Mouse (Mus musculus): ENCODE results near the gene Fam135a. TPM values are rescaled to one million over a fixed set of nuclear protein-coding genes. Genes with fewer than 3 reads are reported as not detected.

Fam135a gene
- polyA plus RNA-seq, 1 experiment from 2014 or later, result 17.6 TPM

- no peak for ATAC-seq (ENCODE audit: low FRiP score, low TSS enrichment)
- 87% methylated on average over 8 of the region's 8 CpGs for WGBS
- no peaks in the 10 kb centered on the region for H3K36me3 ChIP-seq (ENCODE audit: control insufficient read depth, insufficient read depth, low read length)
- no peak for TF ChIP-seq CTCF (IDR thresholded peaks at IDR 0.05; ENCODE audit: low read depth)
- TF ChIP-seq EP300 (optimal IDR thresholded peaks at IDR 0.05), result no peak
- H3K9ac ChIP-seq (ENCODE audit: low read length), result no peak overlapping the region
- H3K27ac ChIP-seq (replicated peaks), result no peak overlapping the region
- H3K27me3 ChIP-seq (ENCODE audit: control insufficient read depth, insufficient read depth, low read length), result no peaks in the 10 kb centered on the region
- no peak overlapping the region for H3K4me3 ChIP-seq (ENCODE audit: low read depth, low read length)
- no peaks in the 10 kb centered on the region for H3K4me1 ChIP-seq (replicated peaks; ENCODE audit: control insufficient read depth, insufficient read depth)
- H3K9me3 ChIP-seq (ENCODE audit: control insufficient read depth, low read length), result no peaks in the 10 kb centered on the region
- DNase-seq (ENCODE audit: low spot score), result no peak
- no peak overlapping the region for H3K4me2 ChIP-seq (replicated peaks; ENCODE audit: low read depth)
Observed at GRCm38 (mm10) chr1:24007621-24008020, 92.5 kb downstream of the Fam135a start.

GRCm38 (mm10) chr1:24005070-24005804 lies 94.9 kb downstream of the Fam135a start, which contains the start of gene Sdhaf4:
Sdhaf4 (minus strand) TSS chr1:24005656.
- ATAC-seq (ENCODE audit: low FRiP score, low TSS enrichment), result peak; percentile 96
- peak; percentile 91 for DNase-seq (ENCODE audit: low spot score)
- peak within 1 kb of the TSS; percentile 62 for H3K4me2 ChIP-seq (replicated peaks; ENCODE audit: low read depth)
- no peaks in the 10 kb centered on the region for H3K9me3 ChIP-seq (ENCODE audit: control insufficient read depth, low read length)
- H3K36me3 ChIP-seq (ENCODE audit: control insufficient read depth, insufficient read depth, low read length), result no peaks in the 10 kb centered on the region
- no peaks in the 10 kb centered on the region for H3K27me3 ChIP-seq (ENCODE audit: control insufficient read depth, insufficient read depth, low read length)
- H3K27ac ChIP-seq (replicated peaks), result peak within 1 kb of the TSS; percentile 84
- H3K4me1 ChIP-seq (replicated peaks; ENCODE audit: control insufficient read depth, insufficient read depth), result no peaks in the 10 kb centered on the region
- WGBS, result under 1% methylated on average over 47 of the region's 47 CpGs
- H3K4me3 ChIP-seq (ENCODE audit: low read depth, low read length), result peak within 1 kb of the TSS; percentile 78
- peak within 1 kb of the TSS; percentile 82 for H3K9ac ChIP-seq (ENCODE audit: low read length)
- TF ChIP-seq CTCF (IDR thresholded peaks at IDR 0.05; ENCODE audit: low read depth), result no peak
- TF ChIP-seq EP300 (optimal IDR thresholded peaks at IDR 0.05), result no peak

GRCm38 (mm10) chr1:23999318-23999717 lies 100.8 kb downstream of the Fam135a start:
- Histone ChIP-seq H3K9ac (ENCODE audit: low read length) (no peak overlapping the region), H3K27ac (replicated peaks) (no peak overlapping the region), H3K9me3 (ENCODE audit: control insufficient read depth, low read length) (no peaks in the 10 kb centered on the region), H3K4me3 (ENCODE audit: low read depth, low read length) (no peak overlapping the region), H3K36me3 (ENCODE audit: control insufficient read depth, insufficient read depth, low read length) (no peaks in the 10 kb centered on the region; the same call in 1 of the 2 replicates), H3K27me3 (ENCODE audit: control insufficient read depth, insufficient read depth, low read length) (no peaks in the 10 kb centered on the region), H3K4me1 (replicated peaks; ENCODE audit: control insufficient read depth, insufficient read depth) (no peaks in the 10 kb centered on the region), H3K4me2 (replicated peaks; ENCODE audit: low read depth) (no peak overlapping the region)
- no peak for DNase-seq (ENCODE audit: low spot score)
- TF ChIP-seq CTCF (IDR thresholded peaks at IDR 0.05; ENCODE audit: low read depth) (no peak), EP300 (optimal IDR thresholded peaks at IDR 0.05) (no peak)
- no peak for ATAC-seq (ENCODE audit: low FRiP score, low TSS enrichment)
- WGBS, result 94% methylated on average over 5 of the region's 5 CpGs

- H3K9ac ChIP-seq (ENCODE audit: low read length), result no peak overlapping the region
- TF ChIP-seq EP300 (optimal IDR thresholded peaks at IDR 0.05) (no peak), CTCF (IDR thresholded peaks at IDR 0.05; ENCODE audit: low read depth) (no peak)
- ATAC-seq (ENCODE audit: low FRiP score, low TSS enrichment) (no peak), DNase-seq (ENCODE audit: low spot score) (no peak)
- H3K27me3 ChIP-seq (ENCODE audit: control insufficient read depth, insufficient read depth, low read length), result no peaks in the 10 kb centered on the region
- H3K4me2 ChIP-seq (replicated peaks; ENCODE audit: low read depth), result no peak overlapping the region
- no peak overlapping the region for H3K4me3 ChIP-seq (ENCODE audit: low read depth, low read length)
- H3K4me1 ChIP-seq (replicated peaks; ENCODE audit: control insufficient read depth, insufficient read depth), result no peaks in the 10 kb centered on the region
- no peaks in the 10 kb centered on the region; the same call in 1 of the 2 replicates for H3K36me3 ChIP-seq (ENCODE audit: control insufficient read depth, insufficient read depth, low read length)
- H3K9me3 ChIP-seq (ENCODE audit: control insufficient read depth, low read length), result no peaks in the 10 kb centered on the region
- H3K27ac ChIP-seq (replicated peaks), result no peak overlapping the region
- WGBS, result 95% methylated on average over 7 of the region's 7 CpGs
Observed at GRCm38 (mm10) chr1:23998866-23999265, 101.3 kb downstream of the Fam135a start.

- no peak overlapping the region for H3K4me3 ChIP-seq (ENCODE audit: low read depth, low read length)
- H3K36me3 ChIP-seq (ENCODE audit: control insufficient read depth, insufficient read depth, low read length), result no peaks in the 10 kb centered on the region; the same call in 1 of the 2 replicates
- no peak overlapping the region for H3K9ac ChIP-seq (ENCODE audit: low read length)
- H3K27ac ChIP-seq (replicated peaks), result no peak overlapping the region
- no peaks in the 10 kb centered on the region for H3K27me3 ChIP-seq (ENCODE audit: control insufficient read depth, insufficient read depth, low read length)
- DNase-seq (ENCODE audit: low spot score), result no peak
- TF ChIP-seq EP300 (optimal IDR thresholded peaks at IDR 0.05) (no peak), CTCF (IDR thresholded peaks at IDR 0.05; ENCODE audit: low read depth) (no peak)
- H3K9me3 ChIP-seq (ENCODE audit: control insufficient read depth, low read length), result no peaks in the 10 kb centered on the region
- no peaks in the 10 kb centered on the region for H3K4me1 ChIP-seq (replicated peaks; ENCODE audit: control insufficient read depth, insufficient read depth)
- no peak for ATAC-seq (ENCODE audit: low FRiP score, low TSS enrichment)
- no peak overlapping the region for H3K4me2 ChIP-seq (replicated peaks; ENCODE audit: low read depth)
- WGBS, result 93% methylated on average over 7 of the region's 7 CpGs
Observed at GRCm38 (mm10) chr1:23998120-23998810, 101.9 kb downstream of the Fam135a start.

GRCm38 (mm10) chr1:23997493-23997892 lies 102.6 kb downstream of the Fam135a start:
- Histone ChIP-seq H3K4me1 (replicated peaks; ENCODE audit: control insufficient read depth, insufficient read depth) (no peaks in the 10 kb centered on the region), H3K4me3 (ENCODE audit: low read depth, low read length) (no peak overlapping the region), H3K27me3 (ENCODE audit: control insufficient read depth, insufficient read depth, low read length) (no peaks in the 10 kb centered on the region), H3K4me2 (replicated peaks; ENCODE audit: low read depth) (no peak overlapping the region), H3K27ac (replicated peaks) (no peak overlapping the region), H3K9me3 (ENCODE audit: control insufficient read depth, low read length) (no peaks in the 10 kb centered on the region), H3K9ac (ENCODE audit: low read length) (no peak overlapping the region), H3K36me3 (ENCODE audit: control insufficient read depth, insufficient read depth, low read length) (no peaks in the 10 kb centered on the region; the same call in 1 of the 2 replicates)
- TF ChIP-seq CTCF (IDR thresholded peaks at IDR 0.05; ENCODE audit: low read depth), result no peak
- no peak for TF ChIP-seq EP300 (optimal IDR thresholded peaks at IDR 0.05)
- ATAC-seq (ENCODE audit: low FRiP score, low TSS enrichment), result no peak
- WGBS, result 91% methylated on average over 3 of the region's 3 CpGs
- no peak for DNase-seq (ENCODE audit: low spot score)

Data from stomach, postnatal 0 days (tissue).